Mouse (Mus musculus) adrenal gland, postnatal 36 days (tissue): ENCODE measurements around the gene Akap5. TPM values are rescaled to one million over a fixed set of nuclear protein-coding genes. Genes with fewer than 3 reads are reported as not detected.
A peak's percentile ranks its signal among the peaks of the same experiment; 100 is the strongest.

ENCODE experiments used
- DNase-seq, 2 experiments: peaks; one replicate each; pipeline ENCODE4 v3.0.0; 2021; ENCODE audit warnings: mixed read lengths in 1 of 2
- total RNA-seq, 2 experiments: library from RNA; stranded (reverse); gene quantifications; 2 replicates each; pipeline ENCODE4 v1.2.3; 2021

The Akap5 gene
- total RNA-seq, 2 experiments from 2014 or later, result 0.46 to 0.83 TPM

DNA sequence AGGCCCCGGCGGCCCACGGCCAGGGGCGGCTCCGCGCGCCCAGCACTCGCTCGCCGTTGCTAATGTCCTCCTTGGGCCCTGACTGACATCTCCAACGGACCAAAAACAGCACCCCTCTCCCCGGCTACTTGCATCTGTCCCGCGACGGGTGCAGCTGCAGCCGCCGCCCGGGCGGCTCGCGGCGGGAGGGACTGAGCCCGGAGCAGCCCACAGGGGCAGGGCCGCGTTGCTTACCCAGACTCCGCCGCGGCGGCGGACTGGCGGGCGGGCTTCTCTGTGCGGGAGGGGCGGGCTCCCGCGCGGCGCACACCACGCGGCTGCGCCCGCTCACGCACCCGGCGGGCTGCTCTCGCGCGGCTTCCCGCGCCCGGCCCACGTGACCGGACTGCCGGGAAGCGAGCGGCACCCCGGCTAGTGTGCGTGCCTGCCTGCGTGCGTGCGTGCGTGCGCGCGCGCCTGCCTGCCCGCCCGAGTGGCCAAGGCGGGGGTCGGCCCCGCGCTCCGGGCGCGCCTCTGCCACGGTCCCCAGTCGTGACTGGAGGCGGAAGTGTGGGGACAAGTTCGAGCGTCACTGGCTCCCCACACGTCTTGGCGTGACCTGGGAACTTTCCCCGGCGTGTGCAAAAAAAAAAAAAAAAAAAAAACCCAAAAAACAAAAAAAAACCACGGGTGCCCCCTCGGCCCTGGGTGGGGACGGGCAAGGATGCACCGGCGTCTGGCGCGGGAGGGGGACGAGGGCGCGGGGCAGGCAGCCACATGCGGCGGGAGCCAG lies 44.7 kb downstream of the Akap5 start, which contains the start of gene Zbtb25:
Gene Zbtb25 (minus strand): TSS at position 397 of the 772 bp plus-strand sequence.
- peak; percentile 85 to 93 for DNase-seq

DNA sequence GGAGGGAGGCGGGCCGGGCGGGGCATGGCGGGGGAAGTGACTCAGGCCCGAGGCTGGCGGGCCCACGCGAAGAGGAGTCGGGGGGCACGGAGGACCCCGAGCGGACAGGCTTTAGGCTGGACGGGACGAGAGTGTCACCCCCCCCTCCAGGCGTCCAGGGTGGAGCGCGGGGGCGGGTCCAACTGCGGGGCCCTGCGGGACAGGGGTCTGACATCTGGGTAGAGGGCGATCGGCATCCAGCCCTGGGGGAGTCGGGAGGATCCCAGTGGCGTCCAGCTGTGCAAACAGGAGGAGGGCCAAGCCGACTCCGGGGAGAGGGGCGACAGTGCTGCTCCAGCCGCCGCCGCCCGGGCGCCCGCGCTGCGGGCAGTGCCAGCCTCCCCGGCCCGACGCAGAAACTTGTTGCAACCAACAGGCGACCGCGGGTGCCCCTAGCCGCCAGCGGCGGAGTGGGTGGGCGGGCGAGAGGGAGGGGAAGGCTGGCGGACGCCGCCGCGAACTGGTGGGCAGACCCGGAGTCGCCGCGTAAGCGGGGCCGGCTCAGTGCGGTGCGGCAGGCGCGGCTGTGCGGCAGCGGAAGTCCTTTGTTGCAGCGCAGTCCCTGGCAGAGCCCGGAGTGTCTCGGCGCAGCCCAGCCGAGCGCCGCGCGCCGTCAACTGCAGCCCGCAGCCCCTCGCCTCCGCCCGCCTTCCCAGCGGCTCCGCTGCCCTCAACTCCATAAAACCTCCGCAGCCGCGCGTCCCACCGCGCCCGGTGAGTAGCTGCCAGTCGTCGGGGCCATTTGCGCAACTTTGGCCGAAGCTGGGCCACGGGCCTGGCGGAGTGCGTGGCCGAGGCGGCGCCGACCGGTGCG lies 45.5 kb downstream of the Akap5 start, which contains the start of gene Zbtb1:
Gene Zbtb1 (plus strand): TSS at position 289 of the 853 bp plus-strand sequence.
- DNase-seq, result peak; percentile 84 to 87

DNA sequence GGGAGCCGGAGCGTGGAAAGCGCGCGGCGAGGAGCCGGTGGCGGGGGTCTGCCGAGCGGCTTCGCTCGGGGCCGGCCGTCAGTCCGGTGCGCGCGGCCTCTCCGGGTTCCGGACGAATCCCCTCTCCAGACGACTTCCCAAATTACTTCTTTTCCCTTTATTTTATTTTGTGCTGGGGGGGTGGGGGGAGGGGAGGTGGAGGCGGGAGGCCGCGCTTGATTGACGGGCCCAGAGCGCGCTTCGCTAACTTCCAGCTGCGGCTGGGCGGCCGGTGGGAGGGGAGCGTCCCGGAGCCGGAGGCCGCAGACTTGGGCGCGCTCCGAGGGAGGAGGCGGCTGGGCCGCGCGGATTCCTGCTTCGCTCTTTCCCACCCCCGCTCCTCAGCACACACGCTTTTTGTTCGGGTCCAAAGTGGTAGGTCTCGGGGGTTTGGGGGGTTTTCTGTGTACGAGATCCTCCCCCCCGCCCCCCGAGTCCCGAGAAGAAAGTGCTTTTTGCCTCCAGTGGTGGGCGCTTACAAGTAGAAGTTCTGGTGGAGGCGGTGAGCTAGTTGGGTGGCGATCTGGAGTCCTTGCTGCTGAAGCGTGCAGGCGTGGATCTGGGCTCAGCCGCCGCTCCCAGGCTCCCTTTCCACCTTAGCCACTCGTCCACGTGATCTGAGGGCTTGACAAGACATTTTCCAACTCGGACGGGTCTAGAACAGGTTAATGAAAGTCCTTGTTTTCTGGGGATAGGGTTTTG lies 46.3 kb downstream of the Akap5 start:
- DNase-seq, result peak; percentile 88 to 90

DNA sequence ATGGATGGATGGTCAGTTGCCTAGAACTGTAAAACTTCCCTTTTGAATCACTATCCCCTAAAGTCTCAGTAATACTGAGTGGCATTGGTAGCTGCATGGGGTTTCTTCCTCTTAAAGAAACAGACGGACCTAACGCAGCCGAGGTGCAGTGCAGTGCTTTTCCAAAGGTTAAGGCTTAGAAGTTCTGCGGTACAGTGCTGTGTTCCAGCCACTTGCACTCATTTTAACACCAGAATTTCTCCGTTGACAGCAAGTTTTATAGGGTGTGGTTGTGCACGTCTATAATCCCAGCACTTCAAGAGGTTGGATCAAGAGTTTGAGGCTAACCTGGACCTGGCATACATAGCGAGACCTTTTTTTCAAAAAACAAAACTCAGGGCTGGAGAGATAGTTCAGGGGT lies 47.4 kb downstream of the Akap5 start:
- no peak for DNase-seq

DNA sequence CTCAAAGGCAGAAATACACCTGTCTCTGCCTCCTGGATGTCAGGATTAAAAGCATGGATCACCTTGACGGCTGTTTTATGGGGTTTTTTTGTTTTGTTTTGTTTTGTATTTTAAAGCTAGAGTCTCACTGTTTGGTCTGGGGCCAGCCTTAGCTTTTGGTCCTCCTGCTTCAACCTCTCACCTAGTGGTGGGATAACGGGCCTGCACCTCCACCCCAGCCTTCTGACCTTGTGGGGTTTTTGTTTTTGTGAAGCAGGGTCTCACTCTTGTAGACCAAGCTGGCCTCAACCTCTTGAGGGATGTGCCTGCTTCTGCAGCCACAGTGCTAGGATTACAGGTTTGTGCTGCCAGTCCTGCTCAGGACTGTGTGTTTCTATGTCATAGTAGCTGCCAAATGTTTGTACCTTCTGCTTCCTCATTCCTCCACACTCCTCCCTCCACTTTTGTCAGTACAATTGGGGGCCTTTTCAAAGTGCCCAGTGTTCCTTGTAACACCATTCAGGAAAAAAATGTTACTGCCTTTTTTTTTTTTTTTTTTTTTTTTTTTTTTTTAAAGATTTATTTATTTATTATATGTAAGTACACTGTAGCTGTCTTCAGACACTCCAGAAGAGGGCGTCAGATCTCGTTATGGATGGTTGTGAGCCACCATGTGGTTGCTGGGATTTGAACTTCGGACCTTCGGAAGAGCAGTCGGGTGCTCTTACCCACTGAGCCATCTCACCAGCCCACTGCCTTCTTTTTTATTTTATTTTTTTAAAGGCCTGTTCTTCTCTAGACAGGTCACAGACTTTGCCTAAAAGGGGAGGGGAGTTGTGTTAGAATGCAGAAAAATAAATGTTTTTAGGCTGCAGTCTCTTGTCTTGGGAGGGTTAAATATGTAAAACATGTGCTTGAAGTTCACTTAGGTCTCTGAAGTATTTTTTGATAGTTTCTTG lies 48.5 kb downstream of the Akap5 start:
- no peak for DNase-seq

DNA sequence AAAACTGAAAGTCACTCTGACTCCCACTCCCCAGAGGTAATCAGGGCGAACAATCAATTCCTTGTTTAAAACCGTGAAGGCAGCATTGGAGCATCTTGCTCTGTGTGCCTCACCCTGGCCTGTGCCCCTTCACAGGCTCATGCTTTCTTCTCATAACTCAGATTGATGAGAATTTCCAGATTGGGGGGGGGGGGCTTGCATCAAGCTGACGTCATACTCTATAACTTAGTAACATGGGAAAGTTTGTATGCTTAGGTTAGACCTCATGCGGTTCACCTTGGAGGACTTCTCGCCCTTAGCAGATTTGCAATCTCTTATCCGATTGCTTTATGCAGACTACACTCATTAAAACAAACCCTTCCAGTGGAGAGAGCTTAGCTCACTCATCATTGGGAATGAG lies 49.3 kb downstream of the Akap5 start:
- DNase-seq, result no peak

DNA sequence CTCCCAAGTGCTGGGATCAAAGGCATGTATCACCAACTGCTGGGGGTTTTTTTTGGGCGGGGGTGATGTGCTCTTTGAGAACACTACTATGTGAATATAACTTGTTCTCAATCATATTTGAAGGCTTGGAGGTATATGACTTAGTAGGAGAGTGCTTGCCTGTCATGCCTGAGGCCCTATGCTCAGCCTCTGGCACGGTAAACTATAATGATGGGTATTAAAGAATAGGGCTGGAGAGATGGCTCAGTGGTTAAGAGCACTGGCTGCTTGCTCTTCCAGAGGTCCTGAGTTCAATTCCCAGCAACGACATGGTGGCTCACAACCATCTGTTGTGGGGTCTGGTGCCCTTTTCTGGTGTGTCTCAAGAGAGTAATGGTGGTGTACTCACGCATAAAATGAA lies 50.2 kb downstream of the Akap5 start:
- DNase-seq, result no peak

DNA sequence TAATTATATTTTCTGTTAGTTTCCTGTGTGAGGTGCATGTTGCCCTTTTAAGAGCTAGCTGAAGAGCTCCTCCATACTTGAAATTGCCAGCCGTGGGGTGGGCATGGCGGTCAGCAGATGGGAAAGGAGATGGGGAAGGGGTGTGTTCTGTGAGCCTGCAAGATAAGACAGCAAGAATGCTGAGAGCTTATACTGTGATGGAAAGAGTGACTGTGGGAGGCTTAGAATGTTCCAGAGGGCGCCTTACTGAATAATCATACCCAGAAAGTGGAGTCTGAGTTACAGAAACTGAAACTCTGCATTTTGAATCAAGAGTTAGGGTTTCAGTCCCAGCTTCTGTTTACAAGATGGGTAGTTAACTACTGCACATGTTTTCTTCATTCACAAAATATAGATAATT lies 50.8 kb downstream of the Akap5 start:
- DNase-seq, result no peak

DNA sequence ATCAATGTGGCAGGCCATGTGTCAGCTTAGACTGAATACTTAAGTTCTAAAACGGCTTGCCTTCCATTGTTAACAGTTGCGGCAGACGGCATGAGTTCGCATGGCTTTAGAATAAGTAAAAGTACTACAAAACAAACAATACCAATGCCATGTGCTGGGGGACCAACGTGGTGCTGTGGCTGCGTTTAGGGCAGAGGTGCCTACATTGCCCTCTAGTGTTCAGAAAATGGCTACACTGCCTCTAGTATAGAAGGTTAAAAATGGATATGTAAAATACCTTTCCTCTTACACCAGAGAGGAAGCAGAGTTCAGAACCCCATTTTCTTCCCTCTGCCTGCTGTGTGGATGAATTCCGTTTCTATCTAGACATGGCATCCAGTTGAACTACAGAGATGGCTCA lies 52.0 kb downstream of the Akap5 start:
- peak in 1 of 2 experiments; percentile 35 for DNase-seq

DNA sequence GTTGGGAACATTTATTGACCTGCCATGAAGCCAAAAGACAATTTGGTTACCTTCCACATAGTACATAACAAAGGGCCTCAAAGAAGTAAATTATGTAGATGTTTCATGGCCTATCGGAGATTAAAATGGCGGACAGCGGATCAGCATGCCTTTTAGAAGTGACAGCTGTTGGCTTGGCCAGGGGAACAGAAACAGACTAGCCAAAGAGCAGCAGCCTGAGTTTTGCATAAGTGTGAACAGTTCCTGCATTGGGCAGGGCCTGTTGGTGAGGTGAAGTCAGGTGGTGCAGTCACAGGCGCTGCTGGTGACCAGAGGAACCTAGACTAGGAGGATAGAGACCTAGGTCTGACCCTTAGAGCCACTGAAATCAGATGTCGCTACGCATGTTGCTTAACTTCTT lies 52.4 kb downstream of the Akap5 start:
- no peak for DNase-seq

DNA sequence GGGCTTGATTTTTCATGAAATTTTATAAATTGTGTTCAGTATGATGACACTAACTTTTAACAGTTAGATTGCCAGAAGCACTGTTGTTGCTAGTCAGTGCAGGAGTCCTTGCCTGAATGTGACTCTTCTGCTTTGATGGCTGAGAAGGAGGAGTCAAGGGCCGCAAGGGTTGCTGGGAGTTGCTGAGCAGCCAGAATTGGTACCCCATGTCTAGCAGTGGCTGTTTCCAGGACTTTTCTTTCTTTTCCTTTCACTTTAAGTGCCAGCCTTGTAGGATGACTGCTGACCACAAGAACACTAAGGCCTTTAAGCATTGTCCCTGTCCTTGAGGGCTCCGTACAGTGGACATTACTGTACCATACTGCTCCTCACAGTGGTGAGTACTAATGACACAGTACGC lies 53.0 kb downstream of the Akap5 start:
- peak; percentile 57 to 72 for DNase-seq

DNA sequence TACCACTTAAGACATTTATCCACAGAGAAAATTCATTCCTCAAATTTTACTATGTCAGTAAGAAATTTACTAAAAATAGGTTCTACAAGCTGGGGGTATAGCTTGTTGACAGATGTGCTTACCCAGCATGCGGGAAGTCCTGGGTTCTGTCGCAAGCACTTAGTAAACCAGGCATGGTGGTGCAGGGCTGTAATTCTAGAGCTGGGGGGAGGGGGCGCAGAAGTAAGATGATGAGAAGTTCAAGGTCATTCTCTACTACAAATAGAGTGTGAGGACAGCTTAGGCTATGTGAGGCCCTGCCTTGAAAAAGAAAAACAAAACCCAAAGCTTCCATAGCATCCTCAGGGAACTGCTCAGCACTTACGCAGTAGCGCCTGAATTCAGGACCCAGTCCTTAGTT lies 53.9 kb downstream of the Akap5 start:
- peak in 1 of 2 experiments; percentile 41 for DNase-seq

DNA sequence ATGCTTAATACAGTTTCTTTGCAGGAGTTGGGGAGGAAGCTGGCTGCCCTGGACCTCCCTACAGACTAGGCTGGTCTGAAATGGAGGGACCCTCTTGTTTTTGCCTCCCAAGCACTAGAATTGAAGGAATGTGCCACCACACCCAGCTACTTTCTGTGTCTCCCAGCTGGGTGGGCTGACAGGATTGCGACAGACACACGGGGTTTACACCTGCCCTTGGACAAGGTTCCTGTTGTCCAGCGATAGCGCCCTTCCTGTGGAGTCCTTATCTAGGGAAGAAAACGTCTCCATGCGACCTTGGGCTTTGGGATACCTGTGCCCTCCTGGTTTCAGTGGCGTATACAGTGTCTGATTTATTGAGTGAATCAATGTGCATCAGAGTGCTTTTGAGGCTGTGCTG lies 55.5 kb downstream of the Akap5 start:
- no peak for DNase-seq

Other genes with a start within 250 kb of the Akap5 start
- gene Esr2, start 147.6 kb upstream of the Akap5 start, total RNA-seq, result not detected
- not detected for gene Tex21, start 78.1 kb upstream of the Akap5 start, total RNA-seq
- 10 to 100 TPM; 34.6 to 59.6 TPM for gene Mthfd1, start 69.6 kb upstream of the Akap5 start, total RNA-seq
- gene Zbtb25, start 44.7 kb downstream of the Akap5 start, total RNA-seq, result 1 to 10 TPM; 5.9 to 9.9 TPM
- 1 to 10 TPM; 5.2 to 5.8 TPM for gene Zbtb1, start 45.4 kb downstream of the Akap5 start, total RNA-seq
- gene Hspa2, start 79.3 kb downstream of the Akap5 start, total RNA-seq, result 10 to 100 TPM; 18.5 to 21.5 TPM
- not detected for gene Ppp1r36, start 92.6 kb downstream of the Akap5 start, total RNA-seq
- gene Plekhg3, start 206.0 kb downstream of the Akap5 start, total RNA-seq, result 10 to 100 TPM; 11.1 to 13.0 TPM